19 mouse cellular contexts compared by ENCODE assay signal in the genomic region with DNA sequence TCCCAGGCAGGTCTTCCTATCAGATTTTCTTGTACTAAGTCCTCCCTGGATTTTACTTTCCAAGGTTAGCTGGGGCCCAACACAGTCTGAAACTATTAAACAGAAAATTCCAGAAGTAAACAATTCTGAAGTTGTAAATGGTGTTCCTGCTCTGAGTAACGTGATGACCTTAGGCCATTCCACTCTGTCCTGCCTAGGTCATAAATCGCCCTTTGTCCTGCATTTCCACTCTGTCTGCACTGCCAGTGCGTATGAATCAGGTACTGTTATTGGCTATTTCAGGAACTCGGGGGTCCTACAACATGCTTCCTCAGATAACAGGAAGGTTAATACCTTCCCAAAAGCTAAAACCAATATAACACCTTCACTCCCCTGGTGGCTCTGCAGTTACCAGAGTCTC. TPM values are rescaled to one million over a fixed set of nuclear protein-coding genes. Genes with fewer than 3 reads are reported as not detected.
DNase-seq lines count a peak whose midpoint lies in the region; ATAC-seq and TF ChIP-seq lines count a peak whose summit lies in the region.
"Had no signal": no experiment of that assay in that cellular context is flagged by ENCODE, and none has a peak within 500 bp of the region (broad histone marks: within the 10 kb centered on the region; RNA-seq: fewer than 3 reads in every experiment).

No protein-coding gene starts in this region.

- no peak for TF ChIP-seq POLR2A in kidney, adult 2 months (IDR thresholded peaks at IDR 0.05; ENCODE audit: low read depth, low read length)

- H3K36me3 ChIP-seq in kidney, adult 2 months (ENCODE audit: control insufficient read depth, insufficient read depth, low read length) = no peaks in the 10 kb centered on the region
- H3K36me3 ChIP-seq in lung, embryonic 16.5 days (ENCODE audit: control insufficient read depth, insufficient read depth, low read length) = no peaks in the 10 kb centered on the region

- no peak overlapping the region for H3K4me3 ChIP-seq in kidney, adult 2 months (ENCODE audit: insufficient read depth, low read depth, low read length)
- H3K4me3 ChIP-seq in lung, embryonic 16.5 days (ENCODE audit: low read length) = no peak overlapping the region
- H3K4me3 ChIP-seq: erythroblast, embryonic 14.5 days; myocyte had no signal

- H3K9me3 ChIP-seq in lung, embryonic 16.5 days (ENCODE audit: control insufficient read depth, low read length) = no peaks in the 10 kb centered on the region

- 20% methylated on average over 4 of the region's 4 CpGs for WGBS in kidney, adult 2 months
- 55% methylated on average over 4 of the region's 4 CpGs for WGBS in lung, embryonic 16.5 days

- no peak for TF ChIP-seq CTCF in kidney, adult 2 months (conservative IDR thresholded peaks at IDR 0.05; ENCODE audit: insufficient read depth, insufficient read length, low read depth, low read length)

- H3K4me2 ChIP-seq in lung, embryonic 16.5 days (ENCODE audit: low read depth, low read length) = no peak overlapping the region
- H3K4me2 ChIP-seq: midbrain, embryonic 11.5 days had no signal

- H3K27me3 ChIP-seq in kidney, adult 2 months (replicated peaks; ENCODE audit: control insufficient read depth, insufficient read depth, low read length) = no peaks in the 10 kb centered on the region
- no peaks in the 10 kb centered on the region for H3K27me3 ChIP-seq in lung, embryonic 16.5 days (ENCODE audit: control insufficient read depth, insufficient read depth, low read depth, low read length)
- H3K27me3 ChIP-seq: CH12.LX had no signal

- DNase-seq in kidney, adult 2 months = peak; percentile 76
- no peak for DNase-seq in kidney, postnatal 14 days
- no peak for DNase-seq in lung, postnatal 25 days (ENCODE audit: low spot score)
- peak; percentile 78 for DNase-seq in kidney, adult 9 months
- DNase-seq in adrenal gland, adult 18-20 months (ENCODE audit: low spot score in 2 of 2) = no peak
- DNase-seq in yolk sac, embryonic 10.5 days (ENCODE audit: low spot score) = no peak
- DNase-seq: cerebellum, adult 18-20 months; embryo, embryonic 11 days; forebrain, postnatal 0 days; gastrocnemius, postnatal 25 days; layer of hippocampus, adult 9-11 months; right cerebral cortex, postnatal 25 days; thymus, adult 2 months had no signal

- ATAC-seq in lung, embryonic 16.5 days (ENCODE audit: low read depth) = peak; percentile 8; the same call in 1 of the 2 replicates
- ATAC-seq: forebrain, postnatal 0 days; hindbrain, embryonic 16.5 days had no signal

- H3K9ac ChIP-seq in lung, embryonic 16.5 days (ENCODE audit: low read length) = no peak overlapping the region
- H3K9ac ChIP-seq: forebrain, postnatal 0 days had no signal

- peak overlapping the region; percentile 100 for H3K27ac ChIP-seq in kidney, adult 2 months (ENCODE audit: insufficient read depth, low read depth, low read length)
- H3K27ac ChIP-seq in lung, embryonic 16.5 days (ENCODE audit: low read length) = peak overlapping the region; percentile 39

- H3K4me1 ChIP-seq in kidney, adult 2 months (ENCODE audit: control insufficient read depth, insufficient read depth, low read length) = peaks cover 53% of the 10 kb centered on the region
- H3K4me1 ChIP-seq in lung, embryonic 16.5 days (replicated peaks; ENCODE audit: control insufficient read depth, insufficient read depth, low read length) = peaks cover 34% of the 10 kb centered on the region

RNA-seq across cellular contexts. Expression of a gene that starts 31.9 kb away (rescaled TPM):
- polyA plus RNA-seq in kidney, adult 2 months (2012; rRNA removed) = 16.2 and 18.5 TPM in 2 replicates
- polyA plus RNA-seq in lung, embryonic 16.5 days (2015; fragmentation: Nextera tagmentation; extraction: Ambion mirVana) = 47.2 and 50.0 TPM in 2 replicates
- 1 to 10 TPM; 6.9 to 7.5 TPM for total RNA-seq in adrenal gland, adult 18-20 months (2021)
- polyA plus RNA-seq: erythroblast, embryonic 14.5 days had no signal

Comparison
In these comparisons a context has a peak if more than half of its experiments do, and no peak if none do; other contexts are left out.
1. DNase-seq: peak in kidney, adult 2 months (single experiment) and kidney, adult 9 months (single experiment); none in kidney, postnatal 14 days (single experiment), lung, postnatal 25 days (single experiment), adrenal gland, adult 18-20 months (0 of 2) and yolk sac, embryonic 10.5 days (single experiment).